Comparison of ENCODE assay signal across 8 mouse cellular contexts in the genomic region with DNA sequence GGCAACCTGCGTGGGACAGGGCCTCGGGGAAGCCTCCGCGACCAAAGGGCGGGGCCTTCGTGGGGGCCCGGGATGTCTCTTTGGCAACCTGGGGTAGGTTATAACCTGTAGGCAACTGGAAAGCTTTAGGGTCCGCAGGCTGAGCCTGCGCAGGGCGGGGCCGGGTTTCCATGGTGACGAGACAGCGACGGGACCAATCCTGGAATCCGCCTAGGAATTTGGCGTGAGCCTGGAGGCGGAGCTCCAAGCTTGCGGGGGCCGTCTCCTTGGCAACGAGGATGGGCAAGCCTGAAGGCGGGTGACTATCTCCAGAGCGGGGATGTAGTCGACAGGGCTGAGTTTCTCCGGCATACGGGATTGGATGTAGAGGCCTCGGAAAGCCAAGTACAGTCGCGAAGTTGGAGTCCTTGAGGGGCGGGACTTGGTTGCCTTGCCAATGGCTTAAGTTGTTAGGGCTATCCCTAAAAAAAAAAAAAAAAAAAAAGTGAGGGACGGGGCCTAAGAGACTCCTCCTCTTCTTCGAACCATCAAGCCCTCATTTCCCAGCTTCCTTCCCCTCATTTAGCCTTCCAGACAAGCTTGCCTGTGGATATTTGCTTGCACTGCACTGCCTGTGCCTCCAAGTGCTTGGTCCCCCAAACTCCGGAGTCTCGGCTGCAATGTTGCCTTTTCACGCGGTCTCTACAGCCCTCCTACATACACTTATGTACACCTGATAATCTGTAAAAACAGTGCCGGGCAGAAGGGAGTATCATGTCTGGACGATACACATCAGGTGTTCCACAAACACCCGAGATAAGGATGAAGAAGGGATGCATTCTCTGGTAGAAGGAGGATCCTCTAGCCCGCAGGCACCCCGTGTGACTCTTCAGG. TPM values are rescaled to one million over a fixed set of nuclear protein-coding genes. Genes with fewer than 3 reads are reported as not detected.
A peak's percentile ranks its signal among the peaks of the same experiment; 100 is the strongest.
DNase-seq lines count a peak whose midpoint lies in the region; ATAC-seq and TF ChIP-seq lines count a peak whose summit lies in the region.

No protein-coding gene starts in this region.

- H3K27me3 ChIP-seq in embryonic facial prominence, embryonic 14.5 days (replicated peaks; ENCODE audit: control insufficient read depth, insufficient read depth, low read length), result no peaks in the 10 kb centered on the region
- H3K27me3 ChIP-seq in heart, adult 2 months (ENCODE audit: control insufficient read depth, insufficient read depth, low read length), result no peaks in the 10 kb centered on the region
- no peaks in the 10 kb centered on the region for H3K27me3 ChIP-seq in limb, embryonic 13.5 days
- H3K27me3 ChIP-seq in midbrain, embryonic 15.5 days (replicated peaks), result no peaks in the 10 kb centered on the region
- no peaks in the 10 kb centered on the region for H3K27me3 ChIP-seq in splenic B cell, adult 2 months (ENCODE audit: control insufficient read depth, insufficient read depth, low read length, poor library complexity, severe bottlenecking)

- H3K9ac ChIP-seq in embryonic facial prominence, embryonic 14.5 days (ENCODE audit: low read depth, low read length), result peak overlapping the region; percentile 97
- H3K9ac ChIP-seq in heart, adult 2 months (ENCODE audit: low read depth, low read length), result peak overlapping the region; percentile 12
- H3K9ac ChIP-seq in limb, embryonic 13.5 days, result peak overlapping the region; percentile 62
- peak overlapping the region; percentile 97 for H3K9ac ChIP-seq in midbrain, embryonic 15.5 days

- no peaks in the 10 kb centered on the region; the same call in 1 of the 2 replicates for H3K36me3 ChIP-seq in embryonic facial prominence, embryonic 14.5 days (ENCODE audit: control insufficient read depth, insufficient read depth, low read length)
- no peaks in the 10 kb centered on the region for H3K36me3 ChIP-seq in heart, adult 2 months (ENCODE audit: control insufficient read depth, insufficient read depth, low read length)
- peaks cover 10% of the 10 kb centered on the region; the same call in 1 of the 2 replicates for H3K36me3 ChIP-seq in limb, embryonic 13.5 days
- H3K36me3 ChIP-seq in midbrain, embryonic 15.5 days (replicated peaks), result no peaks in the 10 kb centered on the region
- no peaks in the 10 kb centered on the region for H3K36me3 ChIP-seq in splenic B cell, adult 2 months (ENCODE audit: control insufficient read depth, insufficient read depth, low read length, poor library complexity, severe bottlenecking)

- H3K79me2 ChIP-seq in heart, adult 2 months (replicated peaks; ENCODE audit: control insufficient read depth, insufficient read depth, low read length), result peaks cover 4% of the 10 kb centered on the region; the same call in 1 of the 2 replicates

- H3K9me3 ChIP-seq in embryonic facial prominence, embryonic 14.5 days (ENCODE audit: control insufficient read depth, low read length), result peaks cover 4% of the 10 kb centered on the region; the same call in 1 of the 2 replicates
- H3K9me3 ChIP-seq in limb, embryonic 13.5 days, result no peaks in the 10 kb centered on the region
- no peaks in the 10 kb centered on the region for H3K9me3 ChIP-seq in midbrain, embryonic 15.5 days

- no peak for TF ChIP-seq EP300 in heart, adult 2 months (IDR thresholded peaks at IDR 0.05; ENCODE audit: insufficient read depth, low read depth, low read length)

- DNase-seq in 3134 (ENCODE audit: extremely low read depth, insufficient read length, low spot score), result peak; percentile 97
- peak; percentile 97 for DNase-seq in embryonic facial prominence, embryonic 14.5 days (ENCODE audit: low spot score)
- peak; percentile 90 to 91 for DNase-seq in heart, adult 2 months
- DNase-seq in kidney, adult 8-10 months, result peak; percentile 90 to 91
- peak; percentile 67 for DNase-seq in splenic B cell, adult 2 months (ENCODE audit: low read depth, low spot score)

- WGBS in bone marrow, adult 2 months, result 11% methylated on average over 40 of the region's 40 CpGs
- WGBS in embryonic facial prominence, embryonic 14.5 days, result 12% methylated on average over 40 of the region's 40 CpGs
- WGBS in heart, adult 2 months, result 10% methylated on average over 39 of the region's 40 CpGs
- 12% methylated on average over 40 of the region's 40 CpGs for WGBS in limb, embryonic 13.5 days
- 8% methylated on average over 40 of the region's 40 CpGs for WGBS in midbrain, embryonic 15.5 days

- intact Hi-C loops in heart, adult 2 months (cut with DNase I), result loop anchor here (1.0 to 2.0 kb wide), 2 partner anchors 21 kb away; a partner anchor contains a TSS

- H3K4me2 ChIP-seq in embryonic facial prominence, embryonic 14.5 days (ENCODE audit: low read depth, low read length), result peak overlapping the region; percentile 90
- H3K4me2 ChIP-seq in limb, embryonic 13.5 days (replicated peaks), result peak overlapping the region; percentile 97
- peak overlapping the region; percentile 89 for H3K4me2 ChIP-seq in midbrain, embryonic 15.5 days

- no peak for TF ChIP-seq CTCF in bone marrow, adult 2 months (IDR thresholded peaks at IDR 0.05; ENCODE audit: control insufficient read depth, insufficient read depth, low read length)
- TF ChIP-seq CTCF in heart, adult 2 months (IDR thresholded peaks at IDR 0.05), result no peak

- TF ChIP-seq POLR2A in bone marrow, adult 2 months (IDR thresholded peaks at IDR 0.05; ENCODE audit: borderline replicate concordance, control insufficient read depth, low read depth, low read length), result 0 out of 2 replicates have a peak, but pooled peaks have one; percentile 2
- no peak for TF ChIP-seq POLR2A in heart, adult 2 months (IDR thresholded peaks at IDR 0.05; ENCODE audit: insufficient read depth, low read depth, low read length)

- H3K4me1 ChIP-seq in bone marrow, adult 2 months (ENCODE audit: control insufficient read depth, insufficient read depth, low read length), result peaks cover 4% of the 10 kb centered on the region; the same call in 1 of the 2 replicates
- H3K4me1 ChIP-seq in embryonic facial prominence, embryonic 14.5 days (ENCODE audit: control insufficient read depth, insufficient read depth, low read length), result peaks cover 20% of the 10 kb centered on the region
- peaks cover 14% of the 10 kb centered on the region for H3K4me1 ChIP-seq in heart, adult 2 months (ENCODE audit: control insufficient read depth, insufficient read depth, low read length)
- peaks cover 29% of the 10 kb centered on the region for H3K4me1 ChIP-seq in limb, embryonic 13.5 days
- H3K4me1 ChIP-seq in midbrain, embryonic 15.5 days, result peaks cover 41% of the 10 kb centered on the region

- peak overlapping the region; percentile 50 for H3K27ac ChIP-seq in bone marrow, adult 2 months (ENCODE audit: control insufficient read depth, insufficient read depth, low read depth, low read length, poor library complexity)
- peak overlapping the region; percentile 93 for H3K27ac ChIP-seq in embryonic facial prominence, embryonic 14.5 days (replicated peaks; ENCODE audit: low read depth, low read length)
- peak overlapping the region; percentile 88 for H3K27ac ChIP-seq in heart, adult 2 months
- H3K27ac ChIP-seq in limb, embryonic 13.5 days, result peak overlapping the region; percentile 86
- H3K27ac ChIP-seq in midbrain, embryonic 15.5 days, result peak overlapping the region; percentile 93

- peak overlapping the region; percentile 92 for H3K4me3 ChIP-seq in bone marrow, adult 2 months (replicated peaks; ENCODE audit: control insufficient read depth, low read depth, low read length)
- H3K4me3 ChIP-seq in embryonic facial prominence, embryonic 14.5 days (ENCODE audit: low read depth, low read length), result peak overlapping the region; percentile 94
- peak overlapping the region; percentile 90 for H3K4me3 ChIP-seq in heart, adult 2 months
- H3K4me3 ChIP-seq in limb, embryonic 13.5 days, result peak overlapping the region; percentile 96
- H3K4me3 ChIP-seq in midbrain, embryonic 15.5 days, result peak overlapping the region; percentile 99

- peak; percentile 85 for ATAC-seq in embryonic facial prominence, embryonic 14.5 days (ENCODE audit: low read depth)
- ATAC-seq in limb, embryonic 13.5 days (ENCODE audit: low FRiP score, low read depth), result peak; percentile 85
- ATAC-seq in midbrain, embryonic 15.5 days (replicated peaks), result peak; percentile 89

RNA-seq across cellular contexts. Expression of a gene that starts 0.9 kb away (rescaled TPM):
- 26.5 and 42.8 TPM in 2 replicates for polyA plus RNA-seq in bone marrow, adult 2 months (2011; ENCODE audit: insufficient read depth, insufficient read length, low replicate concordance, missing spikeins)
- polyA plus RNA-seq in embryonic facial prominence, embryonic 14.5 days (2014; fragmentation: Nextera tagmentation; extraction: Ambion mirVana), result 77.5 and 78.9 TPM in 2 replicates
- total RNA-seq in heart, adult 2 months (2021), result 10 to 100 TPM; 22.9 to 23.6 TPM
- polyA plus RNA-seq in heart, adult 2 months (2012; rRNA removed), result 41.4 and 48.0 TPM in 2 replicates
- polyA plus RNA-seq in limb, embryonic 13.5 days (2015; fragmentation: Nextera tagmentation; extraction: Ambion mirVana), result 93.0 and 95.4 TPM in 2 replicates
- polyA plus RNA-seq in midbrain, embryonic 15.5 days (2015; fragmentation: Nextera tagmentation; extraction: Ambion mirVana), result 109 and 117 TPM in 2 replicates

RNA-seq across cellular contexts. Expression of a gene that starts 9.5 kb away (rescaled TPM):
- polyA plus RNA-seq in bone marrow, adult 2 months (2011; ENCODE audit: insufficient read depth, insufficient read length, low replicate concordance, missing spikeins), result 1.0 and 1.8 TPM in 2 replicates
- 8.3 and 10.7 TPM in 2 replicates for polyA plus RNA-seq in embryonic facial prominence, embryonic 14.5 days (2014; fragmentation: Nextera tagmentation; extraction: Ambion mirVana)
- 1 to 10 TPM; 3.8 to 4.7 TPM for total RNA-seq in heart, adult 2 months (2021)
- 9.7 and 11.9 TPM in 2 replicates for polyA plus RNA-seq in heart, adult 2 months (2012; rRNA removed)
- polyA plus RNA-seq in limb, embryonic 13.5 days (2015; fragmentation: Nextera tagmentation; extraction: Ambion mirVana), result 7.0 and 7.8 TPM in 2 replicates
- polyA plus RNA-seq in midbrain, embryonic 15.5 days (2015; fragmentation: Nextera tagmentation; extraction: Ambion mirVana), result 1.9 and 2.0 TPM in 2 replicates

RNA-seq across cellular contexts. Expression of a gene that starts 12.7 kb away (rescaled TPM):
- polyA plus RNA-seq in bone marrow, adult 2 months (2011; ENCODE audit: insufficient read depth, insufficient read length, low replicate concordance, missing spikeins), result not detected in 2 replicates
- polyA plus RNA-seq in embryonic facial prominence, embryonic 14.5 days (2014; fragmentation: Nextera tagmentation; extraction: Ambion mirVana), result 0.35 and 0.38 TPM in 2 replicates
- not detected for total RNA-seq in heart, adult 2 months (2021)
- not detected in 2 replicates for polyA plus RNA-seq in heart, adult 2 months (2012; rRNA removed)
- 0.34 and 0.47 TPM in 2 replicates for polyA plus RNA-seq in limb, embryonic 13.5 days (2015; fragmentation: Nextera tagmentation; extraction: Ambion mirVana)
- polyA plus RNA-seq in midbrain, embryonic 15.5 days (2015; fragmentation: Nextera tagmentation; extraction: Ambion mirVana), result 1.4 and 1.6 TPM in 2 replicates

RNA-seq across cellular contexts. Expression of a gene that starts 21.2 kb away (rescaled TPM):
- polyA plus RNA-seq in bone marrow, adult 2 months (2011; ENCODE audit: insufficient read depth, insufficient read length, low replicate concordance, missing spikeins), result 20.0 and 29.6 TPM in 2 replicates
- polyA plus RNA-seq in embryonic facial prominence, embryonic 14.5 days (2014; fragmentation: Nextera tagmentation; extraction: Ambion mirVana), result 32.5 and 33.6 TPM in 2 replicates
- total RNA-seq in heart, adult 2 months (2021), result 10 to 100 TPM; 42.2 to 44.7 TPM
- polyA plus RNA-seq in heart, adult 2 months (2012; rRNA removed), result 47.0 and 52.3 TPM in 2 replicates
- 49.4 and 54.9 TPM in 2 replicates for polyA plus RNA-seq in limb, embryonic 13.5 days (2015; fragmentation: Nextera tagmentation; extraction: Ambion mirVana)
- polyA plus RNA-seq in midbrain, embryonic 15.5 days (2015; fragmentation: Nextera tagmentation; extraction: Ambion mirVana), result 48.3 and 50.6 TPM in 2 replicates

RNA-seq across cellular contexts. Expression of a gene that starts 23.2 kb away (rescaled TPM):
- polyA plus RNA-seq in bone marrow, adult 2 months (2011; ENCODE audit: insufficient read depth, insufficient read length, low replicate concordance, missing spikeins), result 13.1 and 40.0 TPM in 2 replicates
- 0.16 TPM in 1 of 2 replicates, not detected in the other for polyA plus RNA-seq in embryonic facial prominence, embryonic 14.5 days (2014; fragmentation: Nextera tagmentation; extraction: Ambion mirVana)
- total RNA-seq in heart, adult 2 months (2021), result not detected
- polyA plus RNA-seq in heart, adult 2 months (2012; rRNA removed), result 0.08 and 0.20 TPM in 2 replicates
- 0.11 TPM in 1 of 2 replicates, not detected in the other for polyA plus RNA-seq in limb, embryonic 13.5 days (2015; fragmentation: Nextera tagmentation; extraction: Ambion mirVana)
- polyA plus RNA-seq in midbrain, embryonic 15.5 days (2015; fragmentation: Nextera tagmentation; extraction: Ambion mirVana), result 0.17 TPM in 1 of 2 replicates, not detected in the other

Comparison
In these comparisons a context has a peak if more than half of its experiments do, and no peak if none do; other contexts are left out.
1. Peak in every context shown above with its lines: DNase-seq, ATAC-seq, H3K4me3 ChIP-seq and H3K27ac ChIP-seq.
2. H3K9ac ChIP-seq: peak in every context shown above with its lines; median percentile 97 in embryonic facial prominence, embryonic 14.5 days; 97 in midbrain, embryonic 15.5 days; 62 in limb, embryonic 13.5 days; 12 in heart, adult 2 months.